Mouse (Mus musculus) cerebellum, adult 2 months (tissue): ENCODE measurements around the gene Pou3f1.

Source experiments
- CTCF ChIP-seq: fragments of 200-500 bp; IDR thresholded peaks from 2 replicates; pipeline ENCODE4 v1.5.1; 2011; ENCODE audit warnings: low read depth, mild to moderate bottlenecking, control low read depth, low read length, moderate library complexity, borderline replicate concordance; ENCODE audit not compliant: insufficient read depth
- POLR2A ChIP-seq: fragments of 200-500 bp; IDR thresholded peaks from 2 replicates; pipeline ENCODE4 v1.6.1; 2011; ENCODE audit warnings: low read length, control low read depth, borderline replicate concordance; ENCODE audit not compliant: insufficient read depth

DNA sequence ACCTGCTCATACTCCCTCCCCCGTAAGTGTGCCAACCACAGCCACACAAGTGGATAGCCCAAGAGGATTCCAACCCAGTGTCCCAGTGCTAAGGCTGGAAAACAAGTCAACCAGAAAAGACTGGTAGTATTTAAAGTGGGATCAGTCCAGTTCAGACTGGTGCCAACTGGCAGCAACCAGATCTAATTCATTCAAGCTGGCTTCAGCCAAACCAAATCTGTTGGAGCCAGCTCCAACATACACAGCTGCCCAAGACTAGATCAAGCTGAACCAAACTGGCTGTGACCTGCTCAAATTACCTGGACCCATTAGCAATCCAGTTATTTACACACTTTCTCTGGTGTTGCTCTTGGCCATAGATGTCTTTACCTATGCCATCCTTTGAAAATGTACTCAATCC is 29.8 kb upstream of the Pou3f1 start:
- no peak for TF ChIP-seq CTCF
- no peak for TF ChIP-seq POLR2A
